Mouse (Mus musculus) liver, embryonic 13.5 days (tissue): ENCODE results near the gene Atp2a2. TPM values are rescaled to one million over a fixed set of nuclear protein-coding genes. Genes with fewer than 3 reads are reported as not detected.

ENCODE experiments used
- ATAC-seq: fragments of 200-750 bp; cut with Nextera tagmentation; 2 replicates; pipeline ENCODE4 v1.8.0; 2017; ENCODE audit warnings: low read depth, mild to moderate bottlenecking, moderate number of reproducible peaks, moderate library complexity
- DNase-seq: peaks from one replicate; pipeline ENCODE4 v3.0.0; 2022
- H3K27ac ChIP-seq: fragments of 300-500 bp; sonication (generic); 2 replicates; pipeline ENCODE4 v1.5.1; 2015; ENCODE audit warnings: moderate library complexity, mild to moderate bottlenecking, inconsistent platforms
- H3K27me3 ChIP-seq: fragments of 300-500 bp; sonication (generic); 2 replicates; pipeline ENCODE4 v1.6.1; 2015; ENCODE audit warnings: mild to moderate bottlenecking, inconsistent platforms
- H3K36me3 ChIP-seq: fragments of 300-500 bp; sonication (generic); 2 replicates; pipeline ENCODE4 v1.6.1; 2015; ENCODE audit warnings: mild to moderate bottlenecking, inconsistent platforms
- H3K4me1 ChIP-seq: fragments of 300-500 bp; sonication (generic); replicated peaks from 2 replicates; pipeline ENCODE4 v1.6.1; 2015; ENCODE audit warnings: inconsistent platforms
- H3K4me2 ChIP-seq: fragments of 300-500 bp; sonication (generic); 2 replicates; pipeline ENCODE4 v1.6.1; 2015; ENCODE audit warnings: inconsistent platforms, mild to moderate bottlenecking, moderate library complexity
- H3K4me3 ChIP-seq: fragments of 300-500 bp; sonication (generic); replicated peaks from 2 replicates; pipeline ENCODE4 v1.5.1; 2015; ENCODE audit warnings: mild to moderate bottlenecking, inconsistent platforms
- H3K9ac ChIP-seq: fragments of 300-500 bp; sonication (generic); 2 replicates; pipeline ENCODE4 v1.6.1; 2015; ENCODE audit warnings: mild to moderate bottlenecking, inconsistent platforms
- H3K9me3 ChIP-seq: fragments of 300-500 bp; sonication (generic); replicated peaks from 2 replicates; pipeline ENCODE4 v1.6.1; 2016; ENCODE audit warnings: inconsistent platforms
- WGBS: fragments of 180-500 bp; shearing (Covaris S2); methylation state at CpG from one replicate; pipeline ENCODE4 v1.1.7; 2015; ENCODE audit not compliant: insufficient replicate concordance; 5-methylcytosine and 5-hydroxymethylcytosine counted together
- polyA plus RNA-seq: library from polyadenylated mRNA; unstranded; fragments of >200 nt; fragmentation: Nextera tagmentation; extraction: Ambion mirVana; gene quantifications from 2 replicates; pipeline ENCODE4 v1.2.1, GENCODE M21; 2015

Gene Atp2a2
- polyA plus RNA-seq, 1 experiment from 2014 or later = 14.1 TPM

- ATAC-seq = no peak
- WGBS = 71% methylated on average over 7 of the region's 7 CpGs
- Histone ChIP-seq H3K36me3 (peaks cover 61% of the 10 kb centered on the region), H3K4me2 (no peak overlapping the region), H3K9ac (no peak overlapping the region), H3K27ac (no peak overlapping the region), H3K4me1 (0 out of 2 replicates have a peak, but pooled peaks cover 4% of the 10 kb centered on the region), H3K9me3 (no peaks in the 10 kb centered on the region), H3K27me3 (no peaks in the 10 kb centered on the region), H3K4me3 (no peak overlapping the region)
- DNase-seq = no peak
Measured at GRCm38 (mm10) chr5:122449946-122450345, 52.1 kb downstream of the Atp2a2 start.

GRCm38 (mm10) chr5:122448869-122449268 lies 53.2 kb downstream of the Atp2a2 start:
- peaks cover 61% of the 10 kb centered on the region for H3K36me3 ChIP-seq
- 73% methylated on average over 5 of the region's 5 CpGs for WGBS
- ATAC-seq = no peak; the same call in 1 of the 2 replicates
- H3K4me3 ChIP-seq = no peak overlapping the region
- H3K9me3 ChIP-seq = no peaks in the 10 kb centered on the region
- no peak overlapping the region for H3K4me2 ChIP-seq
- 0 out of 2 replicates have a peak, but pooled peaks cover 4% of the 10 kb centered on the region for H3K4me1 ChIP-seq
- no peak overlapping the region for H3K9ac ChIP-seq
- no peak for DNase-seq
- H3K27ac ChIP-seq = no peak overlapping the region
- no peaks in the 10 kb centered on the region for H3K27me3 ChIP-seq

- no peak overlapping the region for H3K27ac ChIP-seq
- 0 out of 2 replicates have a peak, but pooled peaks cover 4% of the 10 kb centered on the region for H3K4me1 ChIP-seq
- DNase-seq = no peak
- no peak overlapping the region for H3K9ac ChIP-seq
- no peak overlapping the region for H3K4me3 ChIP-seq
- WGBS = 90% methylated on average over 8 of the region's 8 CpGs
- H3K4me2 ChIP-seq = no peak overlapping the region
- no peak for ATAC-seq
- peaks cover 61% of the 10 kb centered on the region for H3K36me3 ChIP-seq
- H3K27me3 ChIP-seq = no peaks in the 10 kb centered on the region
- no peaks in the 10 kb centered on the region for H3K9me3 ChIP-seq
Measured at GRCm38 (mm10) chr5:122447857-122448256, 54.2 kb downstream of the Atp2a2 start.

GRCm38 (mm10) chr5:122445051-122445610 lies 56.9 kb downstream of the Atp2a2 start:
- Histone ChIP-seq H3K9ac (no peak overlapping the region), H3K4me3 (no peak overlapping the region), H3K27me3 (no peaks in the 10 kb centered on the region), H3K27ac (no peak overlapping the region), H3K4me2 (no peak overlapping the region), H3K36me3 (peaks cover 70% of the 10 kb centered on the region), H3K4me1 (no peaks in the 10 kb centered on the region), H3K9me3 (no peaks in the 10 kb centered on the region)
- 83% methylated on average over 11 of the region's 11 CpGs for WGBS
- no peak for ATAC-seq
- DNase-seq = no peak

- H3K27me3 ChIP-seq = no peaks in the 10 kb centered on the region
- H3K4me1 ChIP-seq = no peaks in the 10 kb centered on the region
- H3K36me3 ChIP-seq = peaks cover 77% of the 10 kb centered on the region
- 85% methylated on average over 10 of the region's 10 CpGs for WGBS
- ATAC-seq (no peak), DNase-seq (no peak)
- no peak overlapping the region for H3K9ac ChIP-seq
- no peak overlapping the region for H3K4me3 ChIP-seq
- no peak overlapping the region for H3K27ac ChIP-seq
- H3K9me3 ChIP-seq = no peaks in the 10 kb centered on the region
- no peak overlapping the region for H3K4me2 ChIP-seq
Measured at GRCm38 (mm10) chr5:122444492-122444891, 57.5 kb downstream of the Atp2a2 start.

- peaks cover 100% of the 10 kb centered on the region for H3K36me3 ChIP-seq
- 91% methylated on average over 12 of the region's 12 CpGs for WGBS
Measured at GRCm38 (mm10) chr5:122440095-122440630, 61.9 kb downstream of the Atp2a2 start.

GRCm38 (mm10) chr5:122439400-122440094 lies 62.5 kb downstream of the Atp2a2 start:
- H3K27ac ChIP-seq = 0 out of 2 replicates have a peak overlapping the region, but pooled peaks have one; percentile 0
- 89% methylated on average over 19 of the region's 19 CpGs for WGBS
- no peaks in the 10 kb centered on the region for H3K27me3 ChIP-seq
- no peak overlapping the region for H3K9ac ChIP-seq
- no peaks in the 10 kb centered on the region for H3K4me1 ChIP-seq
- ATAC-seq (no peak), DNase-seq (no peak)
- H3K4me2 ChIP-seq = no peak overlapping the region
- H3K9me3 ChIP-seq = no peaks in the 10 kb centered on the region
- no peak overlapping the region for H3K4me3 ChIP-seq
- peaks cover 100% of the 10 kb centered on the region for H3K36me3 ChIP-seq

More at GRCm38 (mm10) chr5:122440095-122440630, 61.9 kb downstream of the Atp2a2 start:
- Histone ChIP-seq H3K9ac (no peak overlapping the region), H3K4me1 (no peaks in the 10 kb centered on the region), H3K27ac (no peak overlapping the region), H3K4me2 (no peak overlapping the region), H3K9me3 (no peaks in the 10 kb centered on the region), H3K27me3 (no peaks in the 10 kb centered on the region), H3K4me3 (no peak overlapping the region)
- ATAC-seq = no peak
- DNase-seq = no peak

- Histone ChIP-seq H3K27ac (no peak overlapping the region), H3K4me1 (no peaks in the 10 kb centered on the region), H3K4me3 (no peak overlapping the region), H3K9me3 (no peaks in the 10 kb centered on the region), H3K4me2 (no peak overlapping the region), H3K36me3 (peaks cover 96% of the 10 kb centered on the region), H3K27me3 (no peaks in the 10 kb centered on the region), H3K9ac (no peak overlapping the region)
- 78% methylated on average over 4 of the region's 4 CpGs for WGBS
- DNase-seq = no peak
- no peak for ATAC-seq
Measured at GRCm38 (mm10) chr5:122434541-122434940, 67.5 kb downstream of the Atp2a2 start.

GRCm38 (mm10) chr5:122431221-122431620 lies 70.8 kb downstream of the Atp2a2 start:
- DNase-seq (no peak), ATAC-seq (no peak)
- Histone ChIP-seq H3K4me3 (no peak overlapping the region), H3K4me2 (no peak overlapping the region), H3K9me3 (no peaks in the 10 kb centered on the region), H3K36me3 (peaks cover 84% of the 10 kb centered on the region), H3K27me3 (no peaks in the 10 kb centered on the region), H3K4me1 (no peaks in the 10 kb centered on the region), H3K9ac (no peak overlapping the region), H3K27ac (no peak overlapping the region)
- WGBS = 89% methylated on average over 8 of the region's 8 CpGs

- H3K4me1 ChIP-seq = no peaks in the 10 kb centered on the region
- H3K27me3 ChIP-seq = no peaks in the 10 kb centered on the region
- H3K4me2 ChIP-seq = no peak overlapping the region
- H3K4me3 ChIP-seq = no peak overlapping the region
- WGBS = 82% methylated on average over 4 of the region's 4 CpGs
- H3K27ac ChIP-seq = no peak overlapping the region
- H3K9ac ChIP-seq = no peak overlapping the region
- DNase-seq (no peak), ATAC-seq (no peak)
- H3K9me3 ChIP-seq = no peaks in the 10 kb centered on the region
- H3K36me3 ChIP-seq = peaks cover 74% of the 10 kb centered on the region
Measured at GRCm38 (mm10) chr5:122430036-122430775, 71.8 kb downstream of the Atp2a2 start.

GRCm38 (mm10) chr5:122425550-122425949 lies 76.5 kb downstream of the Atp2a2 start:
- no peaks in the 10 kb centered on the region for H3K27me3 ChIP-seq
- H3K4me2 ChIP-seq = no peak overlapping the region
- peaks cover 33% of the 10 kb centered on the region for H3K36me3 ChIP-seq
- no peak for DNase-seq
- no peak overlapping the region for H3K27ac ChIP-seq
- H3K4me3 ChIP-seq = no peak overlapping the region
- peaks cover 32% of the 10 kb centered on the region for H3K4me1 ChIP-seq
- no peak overlapping the region for H3K9ac ChIP-seq
- no peak for ATAC-seq
- WGBS = 88% methylated on average over 2 of the region's 2 CpGs
- H3K9me3 ChIP-seq = no peaks in the 10 kb centered on the region
